Mouse (Mus musculus) v-Abl transformed pro-B cells (cell line): ENCODE results near the gene Olfr344.

Experiments
- in situ Hi-C, 2 experiments: fragments of 400-800 bp; cut with MboI; formaldehyde crosslinking; loops; one replicate each; pipeline ENCODE4 v1.15.1; 2025; ENCODE audit not compliant: unreplicated experiment in 2 of 2

Gene Olfr344

GRCm38 (mm10) chr2:36566362-36566761 is at the start of gene Olfr344:
Gene Olfr344 (plus strand): TSS chr2:36566662.
- in situ Hi-C loops, result no loop called here

DNA sequence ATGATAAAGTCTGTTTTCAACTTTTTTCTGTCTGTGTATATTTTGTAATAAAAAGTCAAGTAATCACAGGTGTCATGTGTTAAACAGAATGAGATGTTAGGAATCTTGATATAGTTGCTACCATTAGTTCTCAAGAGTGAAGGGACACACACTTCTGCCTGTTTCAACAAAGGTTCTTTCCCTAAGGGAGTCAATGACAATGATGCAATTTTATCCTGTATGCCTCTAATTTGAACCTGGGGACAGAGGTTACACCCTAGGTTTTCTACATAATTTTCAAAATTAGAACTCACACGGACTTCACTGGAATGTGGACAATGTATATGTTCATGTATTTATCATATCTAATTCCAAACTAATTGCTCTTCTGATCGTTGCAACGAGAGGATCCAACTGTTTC is 41.8 kb upstream of the Olfr344 start, which contains the start of gene Olfr342:
Olfr342 (plus strand) TSS at position 301 of the 400 bp plus-strand sequence.
- in situ Hi-C loops, result no loop called here

DNA sequence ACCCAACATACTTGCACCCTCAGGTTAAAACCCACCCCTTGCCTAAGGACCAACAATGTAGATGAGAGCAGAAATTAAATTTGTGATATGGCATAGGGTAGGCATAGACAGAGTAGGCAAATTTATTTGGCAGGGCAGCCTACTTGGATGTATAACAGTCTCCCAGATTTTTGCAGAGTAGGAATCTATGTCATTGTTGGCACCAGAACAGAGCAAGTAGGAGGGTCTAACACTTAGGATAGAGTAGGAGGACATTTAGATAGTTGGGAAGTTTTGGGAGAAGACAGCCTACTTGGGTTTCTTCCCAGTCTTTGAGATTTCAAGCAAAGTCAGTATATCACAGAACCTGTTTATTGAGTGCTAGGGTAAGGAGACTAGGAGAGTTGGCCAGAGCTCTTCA is 1.3 kb upstream of the Olfr344 start:
- in situ Hi-C loops, result no loop called here

GRCm38 (mm10) chr2:36567022-36567421 is 560 bp downstream of the Olfr344 start:
- in situ Hi-C loops, result no loop called here

- in situ Hi-C loops, result no loop called here
Measured at GRCm38 (mm10) chr2:36567845-36568244, 1.4 kb downstream of the Olfr344 start.
